Mouse (Mus musculus) retina, postnatal 7 days (tissue): Measurements from ENCODE around the gene Megf8.
A peak's percentile ranks its signal among the peaks of the same experiment; 100 is the strongest.

Source experiments
- DNase-seq: peaks from one replicate; pipeline ENCODE4 v3.0.0-alpha.2; 2012; ENCODE audit warnings: low read depth, low spot score

The Megf8 gene

GRCm38 (mm10) chr7:25402671-25403101, 85.7 kb downstream of the Megf8 start:
- DNase-seq: peak; percentile 73

GRCm38 (mm10) chr7:25406468-25406867, 89.5 kb downstream of the Megf8 start:
- no peak for DNase-seq

GRCm38 (mm10) chr7:25409114-25409760, 92.3 kb downstream of the Megf8 start:
- DNase-seq: no peak

- no peak for DNase-seq
These were observed 94.1 kb downstream of the Megf8 start for GRCm38 (mm10) chr7:25410969-25411615.

GRCm38 (mm10) chr7:25411861-25412260, 94.9 kb downstream of the Megf8 start:
- DNase-seq: no peak

GRCm38 (mm10) chr7:25412833-25413441, 96.0 kb downstream of the Megf8 start, which contains the start of gene Cxcl17:
Gene Cxcl17 (minus strand): TSS chr7:25412886.
- DNase-seq: no peak
